Mouse (Mus musculus) skeletal muscle tissue, postnatal 0 days (tissue): Measurements from ENCODE around the gene Tmem207. TPM values are rescaled to one million over a fixed set of nuclear protein-coding genes. Genes with fewer than 3 reads are reported as not detected.

Source experiments
- polyA plus RNA-seq: library from polyadenylated mRNA; unstranded; fragments of >200 nt; fragmentation: Nextera tagmentation; extraction: Ambion mirVana; gene quantifications from 2 replicates; pipeline ENCODE4 v1.2.1, GENCODE M21; 2015

Gene Tmem207
- not detected in 2 replicates for polyA plus RNA-seq

GRCm38 (mm10) chr16:26526669-26527068 lies at the start of gene Tmem207:
Tmem207 (minus strand) TSS chr16:26526769.

GRCm38 (mm10) chr16:26462835-26463234 lies 63.7 kb downstream of the Tmem207 start, which contains the start of gene Cldn16:
Cldn16 (plus strand) TSS chr16:26463135.

Other genes with a start within 250 kb of the Tmem207 start
- gene Cldn1, start 154.9 kb downstream of the Tmem207 start, polyA plus RNA-seq: 5.6 and 5.9 TPM in 2 replicates
- not detected in 2 replicates for gene Cldn16, start 63.6 kb downstream of the Tmem207 start, polyA plus RNA-seq
- gene Il1rap, start 54.9 kb upstream of the Tmem207 start, polyA plus RNA-seq: 2.1 and 2.7 TPM in 2 replicates